ENCODE assay signal across 20 mouse cellular contexts in genomic region chr13:51365191-51365590, GRCm38 (mm10). TPM values are rescaled to one million over a fixed set of nuclear protein-coding genes. Genes with fewer than 3 reads are reported as not detected.
A peak's percentile ranks its signal among the peaks of the same experiment; 100 is the strongest.
DNase-seq lines count a peak whose midpoint lies in the region; ATAC-seq lines count a peak whose summit lies in the region.
"Had no signal": no experiment of that assay in that cellular context is flagged by ENCODE, and none has a peak within 500 bp of the region (broad histone marks: within the 10 kb centered on the region; RNA-seq: fewer than 3 reads in every experiment).

No protein-coding gene starts in this region.

- 85% methylated on average over 6 of the region's 6 CpGs for WGBS in limb, embryonic 10.5 days
- WGBS in hindbrain, embryonic 12.5 days = 89% methylated on average over 6 of the region's 6 CpGs

- ATAC-seq in granulocyte monocyte progenitor cell, adult 5-6 weeks (replicated peaks; ENCODE audit: poor library complexity, severe bottlenecking) = peak; percentile 58
- ATAC-seq in megakaryocyte progenitor cell, adult 5-6 weeks (replicated peaks; ENCODE audit: poor library complexity) = peak; percentile 43
- no peak for ATAC-seq in hindbrain, embryonic 12.5 days (ENCODE audit: low FRiP score)
- ATAC-seq: activated CD4-positive, CD25-positive, alpha-beta regulatory T cell, adult 4 months; forebrain, embryonic 13.5 days; forebrain, embryonic 15.5 days; forebrain, postnatal 0 days had no signal

- H3K27me3 ChIP-seq in limb, embryonic 10.5 days (ENCODE audit: low read depth, poor library complexity, severe bottlenecking) = no peaks in the 10 kb centered on the region
- no peaks in the 10 kb centered on the region for H3K27me3 ChIP-seq in hindbrain, embryonic 12.5 days
- H3K27me3 ChIP-seq: embryonic facial prominence, embryonic 12.5 days; forebrain, embryonic 13.5 days; forebrain, embryonic 15.5 days had no signal

- H3K27ac ChIP-seq in limb, embryonic 10.5 days = 0 out of 2 replicates have a peak overlapping the region, but pooled peaks have one; percentile 36
- H3K27ac ChIP-seq in hindbrain, embryonic 12.5 days = no peak overlapping the region
- H3K27ac ChIP-seq: embryonic facial prominence, embryonic 10.5 days; embryonic facial prominence, embryonic 12.5 days; forebrain, embryonic 13.5 days; forebrain, embryonic 15.5 days had no signal

- H3K4me2 ChIP-seq in hindbrain, embryonic 12.5 days (replicated peaks) = no peak overlapping the region
- H3K4me2 ChIP-seq: embryonic facial prominence, embryonic 12.5 days; forebrain, embryonic 13.5 days; forebrain, embryonic 15.5 days had no signal

- H3K36me3 ChIP-seq in limb, embryonic 10.5 days = no peaks in the 10 kb centered on the region
- no peaks in the 10 kb centered on the region for H3K36me3 ChIP-seq in hindbrain, embryonic 12.5 days
- H3K36me3 ChIP-seq: embryonic facial prominence, embryonic 10.5 days; embryonic facial prominence, embryonic 12.5 days; forebrain, embryonic 15.5 days had no signal

- DNase-seq in limb, embryonic 10.5 days (ENCODE audit: low spot score) = no peak
- no peak for DNase-seq in adrenal gland, adult 18-20 months (ENCODE audit: low spot score in 2 of 2)
- DNase-seq: adrenal gland, adult 2 months; adrenal gland, postnatal 10 days; adrenal gland, postnatal 36 days; cerebellum, adult 11-12 months; cerebellum, adult 2 months; cerebellum, adult 9-10 months; cerebellum, postnatal 10 days; cerebellum, postnatal 25 days; forebrain, postnatal 0 days had no signal

- no peak overlapping the region for H3K9ac ChIP-seq in hindbrain, embryonic 12.5 days
- H3K9ac ChIP-seq: embryonic facial prominence, embryonic 12.5 days; forebrain, embryonic 13.5 days; forebrain, embryonic 15.5 days; forebrain, postnatal 0 days had no signal

- H3K4me3 ChIP-seq in limb, embryonic 10.5 days = no peak overlapping the region
- no peak overlapping the region for H3K4me3 ChIP-seq in hindbrain, embryonic 12.5 days
- H3K4me3 ChIP-seq: embryonic facial prominence, embryonic 10.5 days; embryonic facial prominence, embryonic 12.5 days; forebrain, embryonic 13.5 days; forebrain, embryonic 15.5 days had no signal

- peaks cover 14% of the 10 kb centered on the region for H3K4me1 ChIP-seq in limb, embryonic 10.5 days
- peaks cover 3% of the 10 kb centered on the region; the same call in 1 of the 2 replicates for H3K4me1 ChIP-seq in hindbrain, embryonic 12.5 days
- H3K4me1 ChIP-seq: embryonic facial prominence, embryonic 12.5 days; forebrain, embryonic 13.5 days; forebrain, embryonic 15.5 days had no signal

- H3K9me3 ChIP-seq in limb, embryonic 10.5 days (replicated peaks) = no peaks in the 10 kb centered on the region
- H3K9me3 ChIP-seq in hindbrain, embryonic 12.5 days (replicated peaks) = no peaks in the 10 kb centered on the region
- H3K9me3 ChIP-seq: embryonic facial prominence, embryonic 10.5 days; embryonic facial prominence, embryonic 12.5 days; forebrain, embryonic 13.5 days; forebrain, embryonic 15.5 days had no signal

RNA-seq across cellular contexts. Expression of gene S1pr3, which starts 43.2 kb away (rescaled TPM):
- 16.4 and 18.7 TPM in 2 replicates for total RNA-seq in granulocyte monocyte progenitor cell, adult 5-6 weeks (2014; fragmentation: Nextera tagmentation)
- 8.9 and 9.8 TPM in 2 replicates for total RNA-seq in granulocyte monocyte progenitor cell, adult 5-6 weeks (2017)
- 79.5 and 123 TPM in 2 replicates for polyA plus RNA-seq in limb, embryonic 10.5 days (2016; fragmentation: Nextera tagmentation; extraction: Ambion mirVana)
- total RNA-seq in megakaryocyte progenitor cell, adult 5-6 weeks (2015) = 12.5 and 13.0 TPM in 2 replicates
- 8.0 and 8.2 TPM in 2 replicates for total RNA-seq in megakaryocyte progenitor cell, adult 5-6 weeks (2017)
- total RNA-seq in adrenal gland, adult 18-20 months (2021) = 10 to 100 TPM in 1 of 2 experiments, 1 to 10 TPM in 1; 9.7 to 14.1 TPM
- 56.8 and 64.5 TPM in 2 replicates for polyA plus RNA-seq in hindbrain, embryonic 12.5 days (2016; fragmentation: Nextera tagmentation; extraction: Ambion mirVana)
- total RNA-seq: MEL had no signal
